Mouse (Mus musculus): ENCODE results near the gene Armh3.

DNA sequence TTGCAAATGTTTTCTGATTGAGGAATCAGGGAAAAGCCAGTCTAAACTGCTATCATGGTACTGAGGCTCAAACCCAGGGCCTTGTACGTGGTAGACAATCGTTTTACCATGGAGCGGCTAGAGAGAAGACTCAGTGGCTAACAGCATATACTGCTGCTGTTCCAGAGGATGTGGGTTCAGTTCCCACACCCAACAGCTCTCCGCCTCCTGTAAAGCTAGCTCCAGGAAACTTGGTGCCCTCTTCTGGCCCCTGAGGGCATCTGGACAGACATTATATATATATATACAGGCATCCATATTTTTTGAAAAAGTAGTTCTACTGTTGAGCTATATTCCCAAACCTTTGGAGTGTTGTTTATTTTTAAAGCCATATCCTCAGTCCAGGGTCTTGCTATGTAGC lies 190.6 kb downstream of the Armh3 start:
- no peak for TF ChIP-seq POLR2A (IDR thresholded peaks at IDR 0.05; ENCODE audit: low read depth, low read length)
- TF ChIP-seq CTCF (IDR thresholded peaks at IDR 0.05; ENCODE audit: extremely low read depth, insufficient read depth, insufficient read length, insufficient replicate concordance), result no peak
